Mouse (Mus musculus): ENCODE data around the gene Prkag2. TPM values are rescaled to one million over a fixed set of nuclear protein-coding genes. Genes with fewer than 3 reads are reported as not detected.
"Not testable (repeated sequence)": the region's sequence is repeated elsewhere in the genome, so short reads cannot be mapped to it uniquely, and the experiment has no call there.

Prkag2 gene
- polyA plus RNA-seq, 1 experiment, result 103 TPM

DNA sequence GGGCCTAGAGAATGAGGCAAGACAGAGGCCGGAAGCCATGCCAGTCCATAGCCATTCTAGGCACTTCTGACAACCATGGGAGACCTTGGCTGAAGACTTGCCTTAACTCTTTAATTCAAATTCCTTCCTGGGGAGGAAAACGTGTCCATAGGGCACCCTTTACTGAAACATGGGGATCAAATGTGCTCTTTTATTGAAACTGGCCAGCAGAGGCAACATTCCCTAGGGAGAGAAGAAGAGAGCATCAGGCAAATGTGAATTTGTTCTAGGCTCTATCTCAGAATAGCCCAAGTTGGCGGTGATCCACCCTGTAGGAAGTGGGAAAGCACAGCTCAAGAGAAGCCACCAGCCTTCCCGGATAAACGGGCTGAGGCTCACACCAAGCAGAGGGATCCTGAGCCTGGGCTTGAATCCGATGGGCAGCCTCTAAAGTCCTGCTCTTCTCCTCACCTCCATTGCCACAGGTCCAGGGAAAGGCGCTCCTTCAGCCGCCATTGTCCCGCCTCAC is 19.9 kb downstream of the Prkag2 start:
- H3K27ac ChIP-seq (ENCODE audit: insufficient read depth, low read length), result peak overlapping the region; percentile 74
- peaks cover 10% of the 10 kb centered on the region for H3K4me1 ChIP-seq (ENCODE audit: control insufficient read depth, insufficient read depth, low read length)
- H3K4me3 ChIP-seq (ENCODE audit: insufficient read depth, low read length), result no peak overlapping the region
- TF ChIP-seq CTCF (IDR thresholded peaks at IDR 0.05; ENCODE audit: extremely low read depth, insufficient read depth, low read length) (peak; percentile 42; the same call in 1 of the 2 replicates), POLR2A (IDR thresholded peaks at IDR 0.05; ENCODE audit: extremely low read depth, insufficient read depth, low read length) (peak; percentile 42; the same call in 1 of the 2 replicates)

DNA sequence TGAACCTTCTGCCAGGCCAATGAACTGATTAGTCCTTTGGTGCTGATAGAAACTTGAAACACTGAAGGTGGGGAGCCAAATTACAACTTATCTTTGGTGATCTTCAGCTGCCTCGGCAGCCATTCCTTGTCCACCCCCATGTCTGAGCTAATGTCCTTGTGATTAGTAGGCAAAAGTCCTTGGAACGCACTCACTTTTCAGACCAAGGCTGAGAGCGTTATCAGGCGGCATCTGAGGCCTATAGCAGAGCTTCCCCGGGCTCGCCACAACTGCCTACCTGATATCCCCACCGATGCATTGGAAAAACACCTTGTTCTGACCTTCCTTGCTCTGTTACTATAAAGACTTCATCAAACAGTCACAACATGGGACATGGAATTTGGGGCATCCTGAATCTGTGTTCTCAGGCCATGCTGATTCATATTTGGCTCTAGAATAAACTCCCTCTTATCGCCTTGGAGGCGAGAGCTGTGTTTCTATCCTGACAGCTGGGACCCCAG is 20.6 kb downstream of the Prkag2 start:
- TF ChIP-seq CTCF (IDR thresholded peaks at IDR 0.05; ENCODE audit: extremely low read depth, insufficient read depth, low read length), result no peak
- no peak for TF ChIP-seq POLR2A (IDR thresholded peaks at IDR 0.05; ENCODE audit: extremely low read depth, insufficient read depth, low read length)
- Histone ChIP-seq H3K27ac (ENCODE audit: insufficient read depth, low read length) (0 out of 2 replicates have a peak overlapping the region, but pooled peaks have one; percentile 41), H3K4me1 (ENCODE audit: control insufficient read depth, insufficient read depth, low read length) (peaks cover 10% of the 10 kb centered on the region), H3K4me3 (ENCODE audit: insufficient read depth, low read length) (no peak overlapping the region)

GRCm38 (mm10) chr5:25077873-25078651 is 22.4 kb downstream of the Prkag2 start:
- Histone ChIP-seq H3K4me3 (ENCODE audit: insufficient read depth, low read length) (no peak overlapping the region), H3K27ac (ENCODE audit: insufficient read depth, low read length) (no peak overlapping the region), H3K4me1 (ENCODE audit: control insufficient read depth, insufficient read depth, low read length) (peaks cover 10% of the 10 kb centered on the region)
- TF ChIP-seq CTCF (IDR thresholded peaks at IDR 0.05; ENCODE audit: extremely low read depth, insufficient read depth, low read length), result no peak

GRCm38 (mm10) chr5:25077258-25077657 is 23.2 kb downstream of the Prkag2 start:
- not testable (repeated sequence) for H3K4me3 ChIP-seq (ENCODE audit: insufficient read depth, low read length); H3K27ac ChIP-seq (ENCODE audit: insufficient read depth, low read length)

DNA sequence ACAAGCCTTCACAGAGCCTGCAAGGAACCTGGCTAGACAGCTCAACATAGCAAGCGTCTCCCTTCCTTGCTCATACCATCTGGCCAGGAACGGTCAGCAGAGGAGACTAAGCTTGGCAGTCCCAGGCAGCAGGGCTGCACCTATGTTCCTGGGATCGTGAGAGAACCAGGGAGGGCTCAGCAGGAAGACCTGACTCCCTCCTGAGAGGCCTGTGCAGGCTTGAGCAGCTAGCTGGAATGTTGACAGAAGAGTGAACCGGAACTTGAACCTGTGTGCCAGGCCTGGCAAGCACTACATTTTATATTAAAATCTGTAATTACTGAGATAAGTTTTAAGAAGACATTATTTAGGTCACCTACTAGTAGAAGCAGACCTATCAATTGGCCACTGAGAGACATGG is 24.8 kb downstream of the Prkag2 start:
- TF ChIP-seq POLR2A (IDR thresholded peaks at IDR 0.05; ENCODE audit: extremely low read depth, insufficient read depth, low read length) (no peak), CTCF (IDR thresholded peaks at IDR 0.05; ENCODE audit: extremely low read depth, insufficient read depth, low read length) (no peak)
- Histone ChIP-seq H3K4me3 (ENCODE audit: insufficient read depth, low read length) (no peak overlapping the region), H3K27ac (ENCODE audit: insufficient read depth, low read length) (no peak overlapping the region), H3K4me1 (ENCODE audit: control insufficient read depth, insufficient read depth, low read length) (peaks cover 3% of the 10 kb centered on the region; the same call in 1 of the 2 replicates)

More at GRCm38 (mm10) chr5:25077258-25077657, 23.2 kb downstream of the Prkag2 start:
- H3K4me1 ChIP-seq (ENCODE audit: control insufficient read depth, insufficient read depth, low read length), result not testable (repeated sequence)

DNA sequence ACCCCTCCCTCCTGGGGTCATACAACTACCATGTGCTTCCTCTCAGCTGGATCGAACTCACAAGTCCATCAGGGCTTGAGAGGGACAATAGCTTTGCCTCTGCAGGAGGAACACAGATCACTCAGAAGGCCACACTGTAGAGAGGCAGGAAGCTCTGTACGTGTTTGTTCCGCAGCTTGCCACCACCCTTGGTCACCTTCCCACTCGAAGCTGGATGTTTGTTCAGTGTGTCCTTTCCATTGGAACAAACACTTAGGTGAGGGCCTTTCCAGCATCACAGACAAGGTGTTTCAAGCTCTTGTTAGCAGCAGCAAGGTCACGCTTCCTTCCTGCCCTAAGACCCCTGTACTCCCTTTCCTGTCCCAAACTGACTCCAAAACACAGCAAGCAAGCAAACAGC is 30.6 kb downstream of the Prkag2 start:
- Histone ChIP-seq H3K4me1 (ENCODE audit: control insufficient read depth, insufficient read depth, low read length) (0 out of 2 replicates have a peak, but pooled peaks cover 2% of the 10 kb centered on the region), H3K4me3 (ENCODE audit: insufficient read depth, low read length) (no peak overlapping the region), H3K27ac (ENCODE audit: insufficient read depth, low read length) (no peak overlapping the region)
- TF ChIP-seq POLR2A (IDR thresholded peaks at IDR 0.05; ENCODE audit: extremely low read depth, insufficient read depth, low read length), result no peak
- no peak for TF ChIP-seq CTCF (IDR thresholded peaks at IDR 0.05; ENCODE audit: extremely low read depth, insufficient read depth, low read length)

DNA sequence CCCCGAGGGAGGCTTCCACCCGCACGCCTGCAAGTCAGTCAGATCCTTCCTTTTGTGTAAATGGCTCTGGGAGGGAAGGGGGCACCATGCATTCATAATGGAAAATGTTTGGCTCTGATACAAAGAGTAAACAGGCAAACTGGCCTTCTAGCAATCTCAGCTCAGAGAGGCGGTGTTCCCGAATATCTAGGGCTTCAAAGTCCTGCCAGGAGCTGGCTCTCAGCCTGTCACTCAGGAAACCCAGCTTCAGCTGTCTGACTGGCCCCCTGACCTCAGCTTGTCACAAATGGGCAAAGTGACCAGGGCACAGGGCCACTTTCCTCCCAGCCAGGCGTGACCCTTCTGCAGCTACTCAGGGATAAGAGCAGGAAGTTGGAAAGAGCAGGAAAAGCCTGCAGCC is 33.3 kb downstream of the Prkag2 start:
- Histone ChIP-seq H3K4me1 (ENCODE audit: control insufficient read depth, insufficient read depth, low read length) (peaks cover 6% of the 10 kb centered on the region), H3K4me3 (ENCODE audit: insufficient read depth, low read length) (no peak overlapping the region), H3K27ac (ENCODE audit: insufficient read depth, low read length) (no peak overlapping the region; the same call in 1 of the 2 replicates)
- TF ChIP-seq POLR2A (IDR thresholded peaks at IDR 0.05; ENCODE audit: extremely low read depth, insufficient read depth, low read length) (no peak), CTCF (IDR thresholded peaks at IDR 0.05; ENCODE audit: extremely low read depth, insufficient read depth, low read length) (no peak)

DNA sequence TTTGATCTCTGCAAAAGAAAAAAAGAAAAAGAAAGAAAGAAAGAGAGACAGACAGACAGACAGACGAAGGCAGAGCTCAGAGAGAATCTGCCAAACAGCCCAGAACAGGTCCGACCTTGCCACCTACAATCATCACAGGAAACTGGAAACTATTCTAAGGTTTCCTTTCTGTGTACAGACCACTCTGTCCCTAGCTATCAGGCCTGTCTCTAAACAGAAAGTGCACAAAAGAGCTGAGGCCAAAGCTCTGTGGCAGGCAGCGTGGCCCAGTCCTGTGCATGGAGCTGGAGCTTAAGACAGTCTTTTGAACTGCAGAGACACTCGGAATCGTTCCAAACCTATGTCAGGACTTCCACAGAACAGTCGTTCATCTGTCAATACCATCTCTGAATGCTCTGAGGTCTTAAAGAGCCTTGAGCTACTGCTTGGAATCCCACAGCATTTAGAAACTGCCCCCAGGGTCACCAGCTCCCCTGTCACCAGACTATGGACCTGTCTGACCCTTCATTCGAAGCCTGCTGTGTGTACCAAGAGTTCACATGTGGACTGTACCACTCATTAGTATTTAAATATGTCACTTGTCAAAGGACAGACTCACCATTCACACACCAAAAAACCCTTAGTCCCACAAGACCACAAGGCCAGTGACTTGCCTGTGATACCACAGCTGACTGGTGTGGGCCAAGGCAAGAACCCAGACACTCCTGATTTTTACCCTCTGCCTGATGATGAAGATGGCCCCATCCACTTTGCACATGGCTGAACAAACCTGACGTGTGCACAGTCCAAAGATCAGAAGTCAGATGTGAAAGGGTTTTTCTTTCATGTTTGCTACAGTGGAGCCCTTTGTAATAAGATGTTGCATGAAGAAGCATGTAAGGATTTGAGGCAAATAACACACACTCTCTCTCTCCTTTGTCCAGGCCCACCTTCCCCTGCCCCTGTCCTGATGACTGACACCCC is 35.9 kb downstream of the Prkag2 start:
- no peak for TF ChIP-seq POLR2A (IDR thresholded peaks at IDR 0.05; ENCODE audit: extremely low read depth, insufficient read depth, low read length)
- no peak for TF ChIP-seq CTCF (IDR thresholded peaks at IDR 0.05; ENCODE audit: extremely low read depth, insufficient read depth, low read length)
- Histone ChIP-seq H3K4me3 (ENCODE audit: insufficient read depth, low read length) (no peak overlapping the region), H3K27ac (ENCODE audit: insufficient read depth, low read length) (no peak overlapping the region), H3K4me1 (ENCODE audit: control insufficient read depth, insufficient read depth, low read length) (peaks cover 11% of the 10 kb centered on the region)

GRCm38 (mm10) chr5:25062506-25063132 is 37.8 kb downstream of the Prkag2 start:
- peaks cover 14% of the 10 kb centered on the region for H3K4me1 ChIP-seq (ENCODE audit: control insufficient read depth, insufficient read depth, low read length)
- H3K27ac ChIP-seq (ENCODE audit: insufficient read depth, low read length), result no peak overlapping the region
- TF ChIP-seq POLR2A (IDR thresholded peaks at IDR 0.05; ENCODE audit: extremely low read depth, insufficient read depth, low read length) (no peak), CTCF (IDR thresholded peaks at IDR 0.05; ENCODE audit: extremely low read depth, insufficient read depth, low read length) (no peak)
- H3K4me3 ChIP-seq (ENCODE audit: insufficient read depth, low read length), result no peak overlapping the region

All from cortical plate, adult 2 months (tissue).